Comparison of ENCODE assay signal across 24 mouse cellular contexts in genomic region chr3:18479557-18479956, GRCm38 (mm10).
DNase-seq lines count a peak whose midpoint lies in the region; ATAC-seq and TF ChIP-seq lines count a peak whose summit lies in the region.
"Had no signal": no experiment of that assay in that cellular context is flagged by ENCODE, and none has a peak within 500 bp of the region (broad histone marks: within the 10 kb centered on the region; RNA-seq: fewer than 3 reads in every experiment).

No protein-coding gene starts in this region.

- no peaks in the 10 kb centered on the region for H3K27me3 ChIP-seq in hindbrain, postnatal 0 days (ENCODE audit: insufficient read depth, low read length)
- H3K27me3 ChIP-seq in hindbrain, embryonic 16.5 days (replicated peaks; ENCODE audit: control insufficient read depth, insufficient read depth, low read length) = no peaks in the 10 kb centered on the region
- no peaks in the 10 kb centered on the region for H3K27me3 ChIP-seq in lung, postnatal 0 days (replicated peaks; ENCODE audit: insufficient read depth, low read length)
- H3K27me3 ChIP-seq in intestine, embryonic 15.5 days (replicated peaks) = no peaks in the 10 kb centered on the region
- H3K27me3 ChIP-seq: embryonic facial prominence, embryonic 13.5 days; forebrain, embryonic 12.5 days; heart, embryonic 12.5 days; hindbrain, embryonic 15.5 days had no signal

- no peaks in the 10 kb centered on the region for H3K9me3 ChIP-seq in hindbrain, postnatal 0 days (ENCODE audit: low read length)
- no peaks in the 10 kb centered on the region for H3K9me3 ChIP-seq in hindbrain, embryonic 16.5 days (ENCODE audit: control insufficient read depth, low read length)
- H3K9me3 ChIP-seq in lung, postnatal 0 days (ENCODE audit: low read length) = no peaks in the 10 kb centered on the region
- H3K9me3 ChIP-seq in intestine, embryonic 15.5 days = no peaks in the 10 kb centered on the region
- H3K9me3 ChIP-seq: embryonic facial prominence, embryonic 13.5 days; forebrain, embryonic 12.5 days; heart, embryonic 12.5 days; hindbrain, embryonic 10.5 days; hindbrain, embryonic 15.5 days had no signal

- H3K4me3 ChIP-seq in hindbrain, postnatal 0 days (ENCODE audit: low read length) = no peak overlapping the region
- no peak overlapping the region for H3K4me3 ChIP-seq in hindbrain, embryonic 16.5 days (ENCODE audit: low read length)
- H3K4me3 ChIP-seq in lung, postnatal 0 days (ENCODE audit: low read depth, low read length) = no peak overlapping the region
- H3K4me3 ChIP-seq in intestine, embryonic 15.5 days (replicated peaks) = no peak overlapping the region
- H3K4me3 ChIP-seq: embryonic facial prominence, embryonic 13.5 days; forebrain, embryonic 12.5 days; heart, embryonic 12.5 days; hindbrain, embryonic 10.5 days; hindbrain, embryonic 15.5 days had no signal

- TF ChIP-seq EP300 in lung, postnatal 0 days (IDR thresholded peaks at IDR 0.05) = no peak

- no peak overlapping the region for H3K27ac ChIP-seq in hindbrain, postnatal 0 days
- no peak overlapping the region for H3K27ac ChIP-seq in hindbrain, embryonic 16.5 days (ENCODE audit: low read depth, low read length)
- H3K27ac ChIP-seq in lung, postnatal 0 days (ENCODE audit: low read length) = no peak overlapping the region
- H3K27ac ChIP-seq in intestine, embryonic 15.5 days = no peak overlapping the region
- H3K27ac ChIP-seq: embryonic facial prominence, embryonic 13.5 days; forebrain, embryonic 12.5 days; hindbrain, embryonic 10.5 days; hindbrain, embryonic 15.5 days; liver, embryonic 14.5 days had no signal

- no peak overlapping the region for H3K4me2 ChIP-seq in hindbrain, postnatal 0 days (ENCODE audit: low read depth, low read length)
- H3K4me2 ChIP-seq in hindbrain, embryonic 16.5 days (ENCODE audit: low read length) = no peak overlapping the region
- H3K4me2 ChIP-seq in lung, postnatal 0 days (replicated peaks; ENCODE audit: low read depth, low read length) = no peak overlapping the region
- H3K4me2 ChIP-seq in intestine, embryonic 15.5 days (replicated peaks) = no peak overlapping the region
- H3K4me2 ChIP-seq: embryonic facial prominence, embryonic 13.5 days; forebrain, embryonic 12.5 days; heart, embryonic 12.5 days; hindbrain, embryonic 15.5 days; lung, embryonic 14.5 days had no signal

- no peak for TF ChIP-seq CTCF in hindbrain, postnatal 0 days (IDR thresholded peaks at IDR 0.05; ENCODE audit: low read depth)
- TF ChIP-seq CTCF in lung, postnatal 0 days (IDR thresholded peaks at IDR 0.05) = no peak
- no peak for TF ChIP-seq CTCF in brain, embryonic 14.5 days (IDR thresholded peaks at IDR 0.05; ENCODE audit: borderline replicate concordance, extremely low read depth, insufficient read depth, insufficient read length)

- ATAC-seq in hindbrain, postnatal 0 days = no peak
- ATAC-seq in hindbrain, embryonic 16.5 days = no peak
- ATAC-seq in lung, postnatal 0 days = peak; percentile 37
- no peak for ATAC-seq in intestine, embryonic 15.5 days
- ATAC-seq: intestine, embryonic 16.5 days had no signal

- no peak overlapping the region for H3K9ac ChIP-seq in hindbrain, postnatal 0 days (replicated peaks; ENCODE audit: low read length)
- H3K9ac ChIP-seq in hindbrain, embryonic 16.5 days (ENCODE audit: low read depth, low read length) = no peak overlapping the region
- H3K9ac ChIP-seq in lung, postnatal 0 days (replicated peaks; ENCODE audit: low read depth) = no peak overlapping the region
- H3K9ac ChIP-seq in intestine, embryonic 15.5 days = no peak overlapping the region
- H3K9ac ChIP-seq: embryonic facial prominence, embryonic 13.5 days; forebrain, embryonic 12.5 days; heart, embryonic 12.5 days; hindbrain, embryonic 15.5 days; liver, embryonic 14.5 days; lung, embryonic 14.5 days had no signal

- no peaks in the 10 kb centered on the region for H3K4me1 ChIP-seq in hindbrain, postnatal 0 days (ENCODE audit: insufficient read depth, low read length)
- H3K4me1 ChIP-seq in hindbrain, embryonic 16.5 days (ENCODE audit: control insufficient read depth, insufficient read depth, low read depth, low read length) = no peaks in the 10 kb centered on the region
- no peaks in the 10 kb centered on the region for H3K4me1 ChIP-seq in lung, postnatal 0 days (ENCODE audit: insufficient read depth, low read depth, low read length)
- H3K4me1 ChIP-seq in intestine, embryonic 15.5 days (replicated peaks) = no peaks in the 10 kb centered on the region
- H3K4me1 ChIP-seq: embryonic facial prominence, embryonic 13.5 days; forebrain, embryonic 12.5 days; heart, embryonic 12.5 days; hindbrain, embryonic 10.5 days; hindbrain, embryonic 15.5 days had no signal

- WGBS in hindbrain, postnatal 0 days = 70% methylated on average over 2 of the region's 2 CpGs
- 71% methylated on average over 2 of the region's 2 CpGs for WGBS in hindbrain, embryonic 16.5 days
- WGBS in lung, postnatal 0 days = 42% methylated on average over 2 of the region's 2 CpGs
- WGBS in intestine, embryonic 15.5 days = 71% methylated on average over 2 of the region's 2 CpGs

- DNase-seq in hindbrain, postnatal 0 days (ENCODE audit: low spot score) = peak; percentile 5
- peak; percentile 41 for DNase-seq in lung, postnatal 0 days (ENCODE audit: low spot score)
- no peak for DNase-seq in lung, adult 18-20 months
- peak; percentile 67 for DNase-seq in Muller cell, postnatal 12 days (ENCODE audit: inconsistent ontology term)
- peak; percentile 11 for DNase-seq in brain, embryonic 14.5 days (ENCODE audit: low read depth)
- DNase-seq: adrenal gland, postnatal 10 days; B cell, adult 2 months; cerebellum, adult 18-20 months; cerebellum, postnatal 10 days; gastrocnemius, postnatal 10 days; kidney, postnatal 25 days; liver; lung, embryonic 14.5 days; midbrain, embryonic 14.5 days; thymus, postnatal 14 days had no signal

- no peak for TF ChIP-seq POLR2A in brain, embryonic 14.5 days (IDR thresholded peaks at IDR 0.05; ENCODE audit: borderline replicate concordance, extremely low read depth, insufficient read depth, insufficient read length, poor library complexity, severe bottlenecking)

- H3K36me3 ChIP-seq in hindbrain, postnatal 0 days (ENCODE audit: insufficient read depth, low read length) = no peaks in the 10 kb centered on the region
- no peaks in the 10 kb centered on the region for H3K36me3 ChIP-seq in hindbrain, embryonic 16.5 days (ENCODE audit: control insufficient read depth, insufficient read depth, low read length)
- H3K36me3 ChIP-seq in lung, postnatal 0 days (ENCODE audit: insufficient read depth, low read length) = no peaks in the 10 kb centered on the region
- no peaks in the 10 kb centered on the region for H3K36me3 ChIP-seq in intestine, embryonic 15.5 days
- H3K36me3 ChIP-seq: embryonic facial prominence, embryonic 13.5 days; forebrain, embryonic 12.5 days; heart, embryonic 12.5 days; hindbrain, embryonic 10.5 days; hindbrain, embryonic 15.5 days had no signal

Comparison
In these comparisons a context has a peak if more than half of its experiments do, and no peak if none do; other contexts are left out.
1. DNase-seq: peak in hindbrain, postnatal 0 days (single experiment), lung, postnatal 0 days (single experiment), Muller cell, postnatal 12 days (single experiment) and brain, embryonic 14.5 days (single experiment); none in lung, adult 18-20 months (0 of 2).